10 mouse cellular contexts compared by ENCODE assay signal in the genomic region with DNA sequence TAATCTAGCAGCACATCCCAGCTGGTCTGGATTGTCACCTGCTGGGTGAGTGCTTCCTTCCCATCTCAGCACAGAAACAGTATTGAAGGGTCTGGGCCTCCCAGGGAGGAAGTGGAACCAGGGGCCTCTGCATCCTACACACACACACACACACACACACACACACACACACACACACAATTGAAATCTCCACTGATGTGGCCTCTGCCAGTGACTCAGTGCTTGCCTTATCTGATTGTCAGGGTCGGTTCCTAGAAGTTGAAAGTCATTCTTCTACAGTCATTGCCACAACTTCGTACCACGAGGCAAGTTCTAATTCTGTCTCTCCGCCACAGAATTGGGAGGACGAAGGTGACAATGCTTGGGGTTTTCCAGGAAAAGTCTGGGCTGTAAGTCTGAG. TPM values are rescaled to one million over a fixed set of nuclear protein-coding genes. Genes with fewer than 3 reads are reported as not detected.
A peak's percentile ranks its signal among the peaks of the same experiment; 100 is the strongest.
DNase-seq lines count a peak whose midpoint lies in the region; ATAC-seq lines count a peak whose summit lies in the region.
"Had no signal": no experiment of that assay in that cellular context is flagged by ENCODE, and none has a peak within 500 bp of the region (broad histone marks: within the 10 kb centered on the region; RNA-seq: fewer than 3 reads in every experiment).

No protein-coding gene starts in this region.

- no peak overlapping the region for H3K27ac ChIP-seq in forebrain, embryonic 16.5 days (ENCODE audit: low read length)
- H3K27ac ChIP-seq: hindbrain, embryonic 15.5 days; liver, embryonic 15.5 days had no signal

- H3K36me3 ChIP-seq in forebrain, embryonic 16.5 days (ENCODE audit: control insufficient read depth, insufficient read depth) = no peaks in the 10 kb centered on the region
- H3K36me3 ChIP-seq: hindbrain, embryonic 15.5 days; liver, embryonic 15.5 days had no signal

- H3K4me3 ChIP-seq in forebrain, embryonic 16.5 days (replicated peaks; ENCODE audit: low read length) = no peak overlapping the region
- H3K4me3 ChIP-seq: hindbrain, embryonic 15.5 days; liver, embryonic 15.5 days had no signal

- no peaks in the 10 kb centered on the region for H3K9me3 ChIP-seq in forebrain, embryonic 16.5 days (ENCODE audit: control insufficient read depth, low read length)
- H3K9me3 ChIP-seq: hindbrain, embryonic 15.5 days; liver, embryonic 15.5 days had no signal

- H3K9ac ChIP-seq in forebrain, embryonic 16.5 days (replicated peaks; ENCODE audit: low read depth, low read length) = no peak overlapping the region
- H3K9ac ChIP-seq: hindbrain, embryonic 15.5 days; liver, embryonic 15.5 days had no signal

- peak; percentile 28 for DNase-seq in urinary bladder, postnatal 14 days (ENCODE audit: low spot score)
- DNase-seq in urinary bladder, postnatal 25 days (ENCODE audit: low spot score) = no peak
- peak; percentile 53 for DNase-seq in c-Kit-positive CD71-negative TER-119-negative erythroid progenitor cells, embryonic 14.5 days (ENCODE audit: low read depth)
- no peak for DNase-seq in ovary, postnatal 14 days (ENCODE audit: low spot score)
- DNase-seq in right cerebral cortex, adult 2 months (ENCODE audit: low spot score in 2 of 2) = no peak
- DNase-seq in cerebellum, adult 11-12 months = no peak

- no peaks in the 10 kb centered on the region for H3K4me1 ChIP-seq in forebrain, embryonic 16.5 days (replicated peaks; ENCODE audit: control insufficient read depth, insufficient read depth, low read length)

- peak; percentile 77 for ATAC-seq in megakaryocyte, adult 5-6 weeks (ENCODE audit: poor library complexity, severe bottlenecking)
- ATAC-seq in forebrain, embryonic 16.5 days = no peak

- WGBS in forebrain, embryonic 16.5 days = 92% methylated on average over 5 of the region's 5 CpGs

- no peaks in the 10 kb centered on the region for H3K27me3 ChIP-seq in forebrain, embryonic 16.5 days (replicated peaks; ENCODE audit: control insufficient read depth, insufficient read depth, low read length)
- H3K27me3 ChIP-seq: hindbrain, embryonic 15.5 days; liver, embryonic 15.5 days had no signal

- H3K4me2 ChIP-seq in forebrain, embryonic 16.5 days (ENCODE audit: low read length) = no peak overlapping the region
- H3K4me2 ChIP-seq: hindbrain, embryonic 15.5 days; liver, embryonic 15.5 days had no signal

RNA-seq across cellular contexts. Expression of gene Nek6, which starts 39.7 kb away (rescaled TPM):
- total RNA-seq in megakaryocyte, adult 5-6 weeks (2015) = 4.1 and 6.9 TPM in 2 replicates
- total RNA-seq in megakaryocyte, adult 5-6 weeks (2017) = 1.9 and 3.4 TPM in 2 replicates
- 87.6 and 105 TPM in 2 replicates for polyA plus RNA-seq in forebrain, embryonic 16.5 days (2015; fragmentation: Nextera tagmentation; extraction: Ambion mirVana)

Comparison
In these comparisons a context has a peak if more than half of its experiments do, and no peak if none do; other contexts are left out.
1. DNase-seq: peak in urinary bladder, postnatal 14 days (single experiment) and c-Kit-positive CD71-negative TER-119-negative erythroid progenitor cells, embryonic 14.5 days (single experiment); none in urinary bladder, postnatal 25 days (single experiment), ovary, postnatal 14 days (single experiment), right cerebral cortex, adult 2 months (0 of 2) and cerebellum, adult 11-12 months (single experiment).